Mouse (Mus musculus): ENCODE measurements around the gene Nup210. TPM values are rescaled to one million over a fixed set of nuclear protein-coding genes. Genes with fewer than 3 reads are reported as not detected.

Gene Nup210
- polyA plus RNA-seq, 1 experiment, result 176 TPM

DNA sequence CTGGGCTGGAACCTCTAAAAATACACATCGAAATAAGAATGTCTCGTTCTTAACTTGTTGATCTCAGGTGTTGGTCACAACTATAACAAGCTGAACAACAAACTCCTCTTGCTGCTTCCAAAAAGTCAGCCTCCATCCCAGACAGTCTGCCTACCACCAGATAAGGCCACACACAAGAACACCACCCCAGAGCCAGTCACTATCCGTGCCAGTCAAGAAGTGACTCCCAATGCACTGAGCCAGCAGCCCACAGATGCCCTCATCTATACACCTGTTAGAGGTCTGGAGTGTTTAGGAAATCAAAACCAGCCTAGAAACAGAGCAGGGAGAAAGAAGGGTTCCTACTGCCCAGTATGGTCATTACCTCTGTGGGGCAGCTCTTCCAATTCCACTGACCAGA is 18.8 kb downstream of the Nup210 start:
- Histone ChIP-seq H3K4me1 (ENCODE audit: control insufficient read depth, insufficient read depth, insufficient read length) (peaks cover 9% of the 10 kb centered on the region; the same call in 1 of the 2 replicates), H3K27ac (ENCODE audit: insufficient read depth, low read length) (no peak overlapping the region), H3K36me3 (ENCODE audit: control insufficient read depth, insufficient read depth, low read length) (peaks cover 35% of the 10 kb centered on the region), H3K4me3 (ENCODE audit: extremely low read depth, insufficient read depth, insufficient read length) (no peak overlapping the region), H3K27me3 (ENCODE audit: control insufficient read depth, insufficient read depth, low read length) (no peaks in the 10 kb centered on the region)
- 98% methylated on average over 3 of the region's 3 CpGs for WGBS
- TF ChIP-seq POLR2A (IDR thresholded peaks at IDR 0.05; ENCODE audit: low read depth, low read length), result no peak
- TF ChIP-seq CTCF (IDR thresholded peaks at IDR 0.05; ENCODE audit: extremely low read depth, insufficient read depth, insufficient read length, insufficient replicate concordance), result no peak
- DNase-seq (ENCODE audit: low read depth in 1 of 2, low spot score in 2 of 2), result no peak

DNA sequence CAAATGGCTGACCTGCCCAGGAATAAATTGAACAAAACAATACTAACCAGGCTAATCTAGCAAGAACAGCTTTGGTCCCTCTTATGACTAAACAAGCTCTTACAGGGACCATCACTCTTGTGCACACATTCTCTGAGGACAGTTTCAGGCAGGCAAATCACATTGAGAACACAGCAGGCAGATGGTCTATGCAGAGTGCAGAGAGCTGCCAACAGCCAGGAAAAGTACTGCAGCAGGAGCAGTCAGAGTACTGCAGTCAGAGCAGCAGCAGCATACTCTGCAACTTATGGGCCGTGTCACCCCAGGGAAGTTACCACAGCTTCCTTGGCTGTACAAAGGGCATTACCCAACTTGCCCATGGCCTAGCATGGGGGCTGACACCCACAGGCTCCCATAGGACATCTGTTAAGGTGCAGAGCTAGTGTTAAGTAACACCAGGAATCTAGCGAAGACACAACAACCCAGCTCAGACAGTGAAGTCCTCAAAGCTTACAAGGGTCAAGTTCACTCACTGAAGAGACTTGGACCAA is 21.5 kb downstream of the Nup210 start:
- TF ChIP-seq POLR2A (IDR thresholded peaks at IDR 0.05; ENCODE audit: low read depth, low read length), result no peak
- no peak for TF ChIP-seq CTCF (IDR thresholded peaks at IDR 0.05; ENCODE audit: extremely low read depth, insufficient read depth, insufficient read length, insufficient replicate concordance)
- no peak overlapping the region for H3K4me3 ChIP-seq (ENCODE audit: extremely low read depth, insufficient read depth, insufficient read length)
- no peak for DNase-seq (ENCODE audit: low read depth in 1 of 2, low spot score in 2 of 2)
- 86% methylated on average over 2 of the region's 2 CpGs for WGBS
- H3K27me3 ChIP-seq (ENCODE audit: control insufficient read depth, insufficient read depth, low read length), result no peaks in the 10 kb centered on the region
- no peak overlapping the region for H3K27ac ChIP-seq (ENCODE audit: insufficient read depth, low read length)
- H3K4me1 ChIP-seq (ENCODE audit: control insufficient read depth, insufficient read depth, insufficient read length), result no peaks in the 10 kb centered on the region
- H3K36me3 ChIP-seq (ENCODE audit: control insufficient read depth, insufficient read depth, low read length), result peaks cover 55% of the 10 kb centered on the region

GRCm38 (mm10) chr6:91092216-91092899 is 24.3 kb downstream of the Nup210 start:
- no peak overlapping the region for H3K27ac ChIP-seq (ENCODE audit: insufficient read depth, low read length)
- no peak for DNase-seq (ENCODE audit: low read depth in 1 of 2, low spot score in 2 of 2)
- H3K36me3 ChIP-seq (ENCODE audit: control insufficient read depth, insufficient read depth, low read length), result peaks cover 54% of the 10 kb centered on the region
- H3K4me3 ChIP-seq (ENCODE audit: extremely low read depth, insufficient read depth, insufficient read length), result no peak overlapping the region
- WGBS, result 81% methylated on average over 10 of the region's 10 CpGs
- TF ChIP-seq POLR2A (IDR thresholded peaks at IDR 0.05; ENCODE audit: low read depth, low read length) (no peak), CTCF (IDR thresholded peaks at IDR 0.05; ENCODE audit: extremely low read depth, insufficient read depth, insufficient read length, insufficient replicate concordance) (no peak)
- no peaks in the 10 kb centered on the region for H3K27me3 ChIP-seq (ENCODE audit: control insufficient read depth, insufficient read depth, low read length)
- H3K4me1 ChIP-seq (ENCODE audit: control insufficient read depth, insufficient read depth, insufficient read length), result no peaks in the 10 kb centered on the region

GRCm38 (mm10) chr6:91085114-91085892 is 31.3 kb downstream of the Nup210 start:
- Histone ChIP-seq H3K36me3 (ENCODE audit: control insufficient read depth, insufficient read depth, low read length) (peaks cover 34% of the 10 kb centered on the region), H3K27me3 (ENCODE audit: control insufficient read depth, insufficient read depth, low read length) (no peaks in the 10 kb centered on the region), H3K4me3 (ENCODE audit: extremely low read depth, insufficient read depth, insufficient read length) (no peak overlapping the region), H3K4me1 (ENCODE audit: control insufficient read depth, insufficient read depth, insufficient read length) (no peaks in the 10 kb centered on the region), H3K27ac (ENCODE audit: insufficient read depth, low read length) (no peak overlapping the region)
- WGBS, result 65% methylated on average over 5 of the region's 5 CpGs
- TF ChIP-seq CTCF (IDR thresholded peaks at IDR 0.05; ENCODE audit: extremely low read depth, insufficient read depth, insufficient read length, insufficient replicate concordance) (peak; percentile 23; the same call in 1 of the 2 replicates), POLR2A (IDR thresholded peaks at IDR 0.05; ENCODE audit: low read depth, low read length) (no peak)
- DNase-seq (ENCODE audit: low read depth in 1 of 2, low spot score in 2 of 2), result peak in 1 of 2 experiments; percentile 26

- no peak for DNase-seq (ENCODE audit: low read depth in 1 of 2, low spot score in 2 of 2)
- TF ChIP-seq POLR2A (IDR thresholded peaks at IDR 0.05; ENCODE audit: low read depth, low read length) (no peak), CTCF (IDR thresholded peaks at IDR 0.05; ENCODE audit: extremely low read depth, insufficient read depth, insufficient read length, insufficient replicate concordance) (no peak)
Observed at GRCm38 (mm10) chr6:91080033-91080432, 36.6 kb downstream of the Nup210 start.

GRCm38 (mm10) chr6:91076249-91076648 is 40.4 kb downstream of the Nup210 start:
- Histone ChIP-seq H3K36me3 (ENCODE audit: control insufficient read depth, insufficient read depth, low read length) (peaks cover 54% of the 10 kb centered on the region), H3K4me1 (ENCODE audit: control insufficient read depth, insufficient read depth, insufficient read length) (no peaks in the 10 kb centered on the region), H3K27ac (ENCODE audit: insufficient read depth, low read length) (no peak overlapping the region), H3K27me3 (ENCODE audit: control insufficient read depth, insufficient read depth, low read length) (no peaks in the 10 kb centered on the region), H3K4me3 (ENCODE audit: extremely low read depth, insufficient read depth, insufficient read length) (no peak overlapping the region)
- no peak for DNase-seq (ENCODE audit: low read depth in 1 of 2, low spot score in 2 of 2)
- TF ChIP-seq POLR2A (IDR thresholded peaks at IDR 0.05; ENCODE audit: low read depth, low read length) (no peak), CTCF (IDR thresholded peaks at IDR 0.05; ENCODE audit: extremely low read depth, insufficient read depth, insufficient read length, insufficient replicate concordance) (no peak)
- WGBS, result 95% methylated on average over 9 of the region's 9 CpGs

More at GRCm38 (mm10) chr6:91080033-91080432, 36.6 kb downstream of the Nup210 start:
- Histone ChIP-seq H3K4me3 (ENCODE audit: extremely low read depth, insufficient read depth, insufficient read length) (no peak overlapping the region), H3K4me1 (ENCODE audit: control insufficient read depth, insufficient read depth, insufficient read length) (no peaks in the 10 kb centered on the region), H3K27ac (ENCODE audit: insufficient read depth, low read length) (no peak overlapping the region), H3K36me3 (ENCODE audit: control insufficient read depth, insufficient read depth, low read length) (peaks cover 36% of the 10 kb centered on the region), H3K27me3 (ENCODE audit: control insufficient read depth, insufficient read depth, low read length) (no peaks in the 10 kb centered on the region)
- WGBS, result 66% methylated on average over 1 of the region's 1 CpGs
